Comparison of ENCODE assay signal across 17 mouse cellular contexts in genomic region chr12:117835371-117835770, GRCm38 (mm10).
"Had no signal": no experiment of that assay in that cellular context is flagged by ENCODE, and none has a peak within 500 bp of the region (broad histone marks: within the 10 kb centered on the region; RNA-seq: fewer than 3 reads in every experiment).

No protein-coding gene starts in this region.

- DNase-seq: kidney, adult 18-20 months; kidney, adult 9 months; kidney, postnatal 14 days; kidney, postnatal 4 days; liver, postnatal 0 days; right cerebral cortex, adult 18-20 months; right cerebral cortex, postnatal 14 days; right cerebral cortex, postnatal 4 days; thymus, adult 2 months had no signal

- H3K4me3 ChIP-seq: megakaryocyte, embryonic 14.5 days; midbrain, embryonic 10.5 days; midbrain, embryonic 13.5 days; myocyte; neural tube, embryonic 13.5 days had no signal

- H3K4me1 ChIP-seq: midbrain, embryonic 13.5 days; neural tube, embryonic 13.5 days had no signal

- H3K27ac ChIP-seq: liver, embryonic 14.5 days; midbrain, embryonic 10.5 days; midbrain, embryonic 13.5 days; neural tube, embryonic 13.5 days; stomach, postnatal 0 days had no signal

- H3K9ac ChIP-seq: liver, embryonic 14.5 days; liver, postnatal 0 days; midbrain, embryonic 13.5 days; neural tube, embryonic 13.5 days had no signal

- ATAC-seq: liver, postnatal 0 days; midbrain, embryonic 13.5 days; midbrain, embryonic 16.5 days had no signal

- H3K4me2 ChIP-seq: midbrain, embryonic 13.5 days; neural tube, embryonic 13.5 days had no signal

- H3K9me3 ChIP-seq: megakaryocyte, embryonic 14.5 days; midbrain, embryonic 10.5 days; midbrain, embryonic 13.5 days; neural tube, embryonic 13.5 days had no signal

- H3K36me3 ChIP-seq: midbrain, embryonic 10.5 days; midbrain, embryonic 13.5 days; neural tube, embryonic 13.5 days had no signal
